Comparison of ENCODE assay signal across 24 mouse cellular contexts in the genomic region with DNA sequence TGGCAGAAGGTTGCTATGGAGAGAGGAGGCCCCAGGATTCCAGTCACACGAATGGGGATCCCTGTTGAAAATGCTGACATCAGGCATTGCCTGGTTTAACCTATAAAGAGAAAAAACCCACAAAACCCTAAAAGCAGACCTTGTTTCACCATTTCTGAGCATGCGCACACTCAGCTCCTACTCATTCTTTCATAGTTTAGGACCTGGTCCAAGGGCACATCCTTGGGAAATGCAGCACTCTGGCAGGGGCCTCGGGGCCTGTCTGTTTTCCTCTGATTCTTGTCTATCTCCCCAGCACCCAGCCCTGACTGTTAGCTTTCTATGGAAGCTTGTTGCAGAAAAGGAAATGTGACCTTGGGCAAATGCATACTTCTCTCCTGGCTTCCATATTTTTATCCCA. TPM values are rescaled to one million over a fixed set of nuclear protein-coding genes. Genes with fewer than 3 reads are reported as not detected.
DNase-seq lines count a peak whose midpoint lies in the region; ATAC-seq lines count a peak whose summit lies in the region.
"Had no signal": no experiment of that assay in that cellular context is flagged by ENCODE, and none has a peak within 500 bp of the region (broad histone marks: within the 10 kb centered on the region; RNA-seq: fewer than 3 reads in every experiment).

No protein-coding gene starts in this region.

- no peak overlapping the region for H3K4me2 ChIP-seq in heart, embryonic 11.5 days
- H3K4me2 ChIP-seq: embryonic facial prominence, embryonic 15.5 days; heart, embryonic 15.5 days; hindbrain, embryonic 13.5 days had no signal

- 71% methylated on average over 3 of the region's 3 CpGs for WGBS in heart, embryonic 11.5 days (ENCODE audit: insufficient replicate concordance)

- no peak for ATAC-seq in heart, embryonic 11.5 days (replicated peaks; ENCODE audit: insufficient number of reproducible peaks, low FRiP score, low TSS enrichment)
- ATAC-seq: forebrain, embryonic 14.5 days; hindbrain, postnatal 0 days had no signal

- H3K36me3 ChIP-seq in heart, embryonic 11.5 days (ENCODE audit: control insufficient read depth, insufficient read depth, low read length), result no peaks in the 10 kb centered on the region
- H3K36me3 ChIP-seq: embryonic facial prominence, embryonic 15.5 days; forebrain, embryonic 10.5 days; heart, embryonic 10.5 days; heart, embryonic 15.5 days; hindbrain, embryonic 13.5 days had no signal

- peaks cover 8% of the 10 kb centered on the region; the same call in 1 of the 2 replicates for H3K27me3 ChIP-seq in heart, embryonic 11.5 days (ENCODE audit: control insufficient read depth, insufficient read depth, low read length)
- H3K27me3 ChIP-seq: embryonic facial prominence, embryonic 15.5 days; heart, embryonic 15.5 days had no signal

- peak; percentile 36 for DNase-seq in heart, adult 11 months
- peak; percentile 29 for DNase-seq in NIH3T3 (ENCODE audit: low read depth)
- DNase-seq in adrenal gland, postnatal 25 days, result peak; percentile 29
- no peak for DNase-seq in cerebellum, postnatal 10 days
- DNase-seq in frontal cortex, postnatal 36 days (ENCODE audit: low spot score in 2 of 2), result no peak
- DNase-seq: cerebellum, adult 18-20 months; cerebellum, postnatal 14 days; embryo, embryonic 11 days; gastrocnemius, postnatal 36 days; heart, adult 18-20 months; heart, postnatal 14 days; kidney, adult 18-20 months had no signal

- no peaks in the 10 kb centered on the region for H3K4me1 ChIP-seq in heart, embryonic 11.5 days (ENCODE audit: control insufficient read depth, insufficient read depth, low read length)
- H3K4me1 ChIP-seq: embryonic facial prominence, embryonic 15.5 days; heart, embryonic 10.5 days; heart, embryonic 15.5 days; hindbrain, embryonic 13.5 days had no signal

- H3K9me3 ChIP-seq in heart, embryonic 11.5 days (replicated peaks; ENCODE audit: control insufficient read depth, low read length), result no peaks in the 10 kb centered on the region
- H3K9me3 ChIP-seq: embryonic facial prominence, embryonic 15.5 days; forebrain, embryonic 10.5 days; heart, embryonic 10.5 days; heart, embryonic 15.5 days; hindbrain, embryonic 13.5 days had no signal

- H3K4me3 ChIP-seq in heart, embryonic 11.5 days (ENCODE audit: low read depth, low read length), result no peak overlapping the region
- H3K4me3 ChIP-seq: embryonic facial prominence, embryonic 15.5 days; erythroblast, embryonic 14.5 days; forebrain, embryonic 10.5 days; heart, embryonic 10.5 days; heart, embryonic 15.5 days; hindbrain, embryonic 13.5 days had no signal

- no peak overlapping the region for H3K9ac ChIP-seq in heart, embryonic 11.5 days (ENCODE audit: low read depth, low read length)
- H3K9ac ChIP-seq: embryonic facial prominence, embryonic 15.5 days; heart, embryonic 15.5 days; hindbrain, embryonic 13.5 days had no signal

- no peak overlapping the region for H3K27ac ChIP-seq in heart, embryonic 11.5 days (ENCODE audit: low read depth, low read length)
- H3K27ac ChIP-seq: embryonic facial prominence, embryonic 15.5 days; forebrain, embryonic 10.5 days; heart, embryonic 10.5 days; heart, embryonic 15.5 days; hindbrain, embryonic 13.5 days; hindbrain, postnatal 0 days had no signal

RNA-seq across cellular contexts. Expression of a gene that starts 3.4 kb away (rescaled TPM):
- polyA plus RNA-seq in heart, embryonic 11.5 days (2014; fragmentation: Nextera tagmentation; extraction: Ambion mirVana), result 6.1 and 6.9 TPM in 2 replicates
- total RNA-seq in adrenal gland, postnatal 25 days (2021), result 1.6 and 1.8 TPM in 2 replicates
- total RNA-seq: common myeloid progenitor, adult 5-6 weeks; hematopoietic stem cell, adult 5-6 weeks had no signal

RNA-seq across cellular contexts. Expression of a gene that starts 46.3 kb away (rescaled TPM):
- polyA plus RNA-seq in heart, embryonic 11.5 days (2014; fragmentation: Nextera tagmentation; extraction: Ambion mirVana), result 0.17 TPM in 1 of 2 replicates, not detected in the other
- 0.38 and 0.43 TPM in 2 replicates for total RNA-seq in adrenal gland, postnatal 25 days (2021)
- total RNA-seq: common myeloid progenitor, adult 5-6 weeks; heart, adult 18-20 months; hematopoietic stem cell, adult 5-6 weeks; hindbrain, postnatal 0 days had no signal
- polyA plus RNA-seq: embryonic facial prominence, embryonic 11.5 days; erythroblast, embryonic 14.5 days; forebrain, embryonic 14.5 days; hindbrain, embryonic 13.5 days had no signal

Comparison
In these comparisons a context has a peak if more than half of its experiments do, and no peak if none do; other contexts are left out.
1. DNase-seq: peak in heart, adult 11 months (single experiment), NIH3T3 (single experiment) and adrenal gland, postnatal 25 days (single experiment); none in cerebellum, postnatal 10 days (0 of 2) and frontal cortex, postnatal 36 days (0 of 2).